Mouse (Mus musculus): ENCODE measurements around the gene Spef1.

DNA sequence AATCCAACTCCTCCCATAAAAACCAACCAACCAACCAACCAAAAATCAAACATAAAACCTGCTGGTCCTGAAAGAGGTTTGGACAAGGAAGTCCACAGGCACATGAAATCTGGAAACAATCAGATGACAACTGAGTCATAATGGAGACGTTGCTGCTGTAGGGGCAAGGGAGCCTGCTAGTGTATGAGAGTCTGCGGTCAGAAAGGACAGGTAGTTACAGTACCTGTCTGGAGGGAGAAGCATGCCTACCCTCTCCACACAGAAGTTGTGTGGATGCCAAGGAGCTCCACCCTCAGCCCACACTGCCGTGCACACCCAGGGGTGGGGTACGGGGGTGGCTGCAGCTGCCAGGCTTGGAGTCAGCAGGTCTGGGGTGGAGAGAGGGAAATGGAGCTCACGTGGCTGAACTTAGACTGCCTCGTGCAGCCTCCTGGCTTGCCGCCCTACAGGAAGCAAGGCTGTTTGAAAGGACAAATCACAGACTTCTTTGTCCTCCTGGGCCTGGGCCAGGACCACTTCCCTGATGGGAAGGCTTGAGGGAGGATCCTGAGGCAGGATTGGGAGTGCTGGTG lies 17.4 kb upstream of the Spef1 start:
- TF ChIP-seq CTCF (IDR thresholded peaks at IDR 0.05; ENCODE audit: low read depth) (no peak), EP300 (IDR thresholded peaks at IDR 0.05; ENCODE audit: low read depth) (peak; percentile 97)
